Mouse (Mus musculus) midbrain, embryonic 16.5 days (tissue): ENCODE data around the gene Bcl6. TPM values are rescaled to one million over a fixed set of nuclear protein-coding genes. Genes with fewer than 3 reads are reported as not detected.

Experiments used
- ATAC-seq: fragments of 200-750 bp; cut with Nextera tagmentation; 2 replicates; pipeline ENCODE4 v1.8.0; 2017; ENCODE audit warnings: moderate TSS enrichment
- H3K27ac ChIP-seq: fragments of 300-500 bp; sonication (generic); 2 replicates; pipeline ENCODE4 v1.5.1; 2014; ENCODE audit warnings: mild to moderate bottlenecking, low read length, mixed read lengths
- H3K27me3 ChIP-seq: fragments of 300-500 bp; sonication (generic); 2 replicates; pipeline ENCODE4 v1.6.1; 2014; ENCODE audit warnings: low read depth, low read length, mixed read lengths; ENCODE audit not compliant: control insufficient read depth, insufficient read depth
- H3K36me3 ChIP-seq: fragments of 300-500 bp; sonication (generic); 2 replicates; pipeline ENCODE4 v1.6.1; 2014; ENCODE audit warnings: mild to moderate bottlenecking, low read length, moderate library complexity, mixed read lengths; ENCODE audit not compliant: control insufficient read depth, insufficient read depth
- H3K4me1 ChIP-seq: fragments of 300-500 bp; sonication (generic); 2 replicates; pipeline ENCODE4 v1.6.1; 2014; ENCODE audit warnings: mild to moderate bottlenecking, low read length, mixed read lengths; ENCODE audit not compliant: control insufficient read depth, insufficient read depth
- H3K4me2 ChIP-seq: fragments of 300-500 bp; sonication (generic); 2 replicates; pipeline ENCODE4 v1.6.1; 2014; ENCODE audit warnings: mild to moderate bottlenecking, low read length, mixed read lengths
- H3K4me3 ChIP-seq: fragments of 300-500 bp; sonication (generic); 2 replicates; pipeline ENCODE4 v1.5.1; 2014; ENCODE audit warnings: low read depth, mild to moderate bottlenecking, low read length, moderate library complexity, mixed read lengths
- H3K9ac ChIP-seq: fragments of 300-500 bp; sonication (generic); 2 replicates; pipeline ENCODE4 v1.6.1; 2014; ENCODE audit warnings: low read depth, low read length, mixed read lengths
- H3K9me3 ChIP-seq: fragments of 300-500 bp; sonication (generic); replicated peaks from 2 replicates; pipeline ENCODE4 v1.6.1; 2014; ENCODE audit warnings: mild to moderate bottlenecking, low read length, mixed read lengths; ENCODE audit not compliant: control insufficient read depth, poor library complexity, severe bottlenecking
- WGBS: fragments of 180-500 bp; shearing (Covaris S2); extraction: QIAGEN DNeasy Blood & Tissue Kit; methylation state at CpG from one replicate; pipeline ENCODE4 v1.1.7; 2014; 5-methylcytosine and 5-hydroxymethylcytosine counted together
- polyA plus RNA-seq: library from polyadenylated mRNA; unstranded; fragments of >200 nt; fragmentation: Nextera tagmentation; extraction: Ambion mirVana; gene quantifications from 2 replicates; pipeline ENCODE4 v1.2.1, GENCODE M21; 2015

Bcl6 gene
- polyA plus RNA-seq, 1 experiment from 2014 or later: 0.60 TPM

DNA sequence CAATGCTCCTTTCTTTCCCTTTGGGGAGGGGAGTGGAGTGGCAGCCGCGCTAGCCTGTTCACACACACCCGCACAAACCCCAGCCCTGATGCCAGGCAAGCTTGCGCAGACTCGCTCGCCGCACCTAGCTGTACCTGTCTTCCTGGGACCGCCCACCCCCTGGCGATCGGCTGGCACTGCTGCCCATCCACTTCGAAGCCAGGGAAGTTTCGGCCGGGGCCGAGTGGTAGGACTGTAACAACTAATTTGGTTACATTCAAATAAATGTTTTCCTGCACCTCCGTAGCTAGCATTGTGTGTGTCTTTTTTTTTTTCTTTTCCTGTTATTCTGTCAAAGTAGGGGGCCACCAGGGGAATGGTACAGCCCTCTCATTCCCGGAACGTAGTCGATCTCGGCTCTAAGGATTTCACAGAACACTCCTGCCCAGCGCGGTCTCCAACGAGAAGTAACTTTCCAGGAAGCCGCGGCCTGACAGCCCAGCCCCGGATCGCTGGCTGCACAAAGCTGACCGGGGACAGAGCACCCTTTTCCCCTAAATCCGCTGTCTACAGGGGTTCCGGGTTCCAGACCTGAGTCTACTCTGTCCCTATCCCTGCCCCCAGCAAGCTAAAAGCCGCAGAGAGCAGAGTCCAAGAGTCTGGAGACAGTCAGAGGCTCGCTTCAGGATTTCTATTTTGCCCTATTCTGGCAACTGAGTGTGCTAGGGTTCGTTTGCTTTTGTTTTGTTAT lies 7.5 kb downstream of the Bcl6 start:
- Histone ChIP-seq H3K4me1 (peaks cover 35% of the 10 kb centered on the region), H3K27me3 (peaks cover 33% of the 10 kb centered on the region), H3K4me3 (peak overlapping the region; percentile 44), H3K9me3 (no peaks in the 10 kb centered on the region), H3K4me2 (peak overlapping the region; percentile 93), H3K36me3 (no peaks in the 10 kb centered on the region), H3K9ac (peak overlapping the region; percentile 57), H3K27ac (no peak overlapping the region)
- no peak for ATAC-seq
- 1% methylated on average over 32 of the region's 32 CpGs for WGBS

DNA sequence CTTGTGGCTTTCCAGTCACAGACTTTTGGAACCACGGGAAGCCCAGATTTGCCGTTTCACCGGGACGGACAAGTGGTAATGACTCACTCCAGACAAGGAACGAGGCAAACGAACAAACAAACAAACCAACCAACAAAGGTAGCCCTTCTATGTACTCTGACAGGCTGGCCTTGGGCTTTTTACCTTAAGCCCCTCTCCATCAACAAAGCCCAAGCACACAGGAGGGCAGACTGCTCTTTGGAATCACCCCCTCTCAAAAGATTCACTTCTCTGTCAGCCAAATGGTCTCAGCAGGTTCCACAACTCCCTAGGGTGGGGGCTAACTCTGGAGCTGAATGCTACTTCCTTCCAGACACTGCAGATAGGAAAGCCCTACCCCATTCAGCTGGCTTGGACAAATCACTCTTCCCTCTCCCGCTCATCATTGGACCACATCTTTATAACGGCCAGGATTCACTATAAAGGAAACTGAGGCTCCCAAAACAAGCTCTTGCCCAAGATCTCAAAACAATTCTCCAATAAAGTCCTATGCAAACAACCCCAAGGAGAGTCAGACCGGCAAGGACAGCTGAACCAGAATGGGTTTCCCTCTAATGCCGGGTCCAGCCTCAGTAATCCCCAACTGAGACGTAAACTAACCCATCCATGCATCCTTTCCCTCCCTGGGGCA lies 8.3 kb downstream of the Bcl6 start:
- H3K9me3 ChIP-seq: no peaks in the 10 kb centered on the region
- peak overlapping the region; percentile 93 for H3K4me2 ChIP-seq
- no peak overlapping the region; the same call in none of the 2 replicates for H3K9ac ChIP-seq
- ATAC-seq: no peak
- H3K4me3 ChIP-seq: peak overlapping the region; percentile 44
- peaks cover 34% of the 10 kb centered on the region for H3K4me1 ChIP-seq
- 8% methylated on average over 11 of the region's 11 CpGs for WGBS
- H3K27ac ChIP-seq: no peak overlapping the region
- peaks cover 25% of the 10 kb centered on the region for H3K27me3 ChIP-seq
- no peaks in the 10 kb centered on the region for H3K36me3 ChIP-seq

DNA sequence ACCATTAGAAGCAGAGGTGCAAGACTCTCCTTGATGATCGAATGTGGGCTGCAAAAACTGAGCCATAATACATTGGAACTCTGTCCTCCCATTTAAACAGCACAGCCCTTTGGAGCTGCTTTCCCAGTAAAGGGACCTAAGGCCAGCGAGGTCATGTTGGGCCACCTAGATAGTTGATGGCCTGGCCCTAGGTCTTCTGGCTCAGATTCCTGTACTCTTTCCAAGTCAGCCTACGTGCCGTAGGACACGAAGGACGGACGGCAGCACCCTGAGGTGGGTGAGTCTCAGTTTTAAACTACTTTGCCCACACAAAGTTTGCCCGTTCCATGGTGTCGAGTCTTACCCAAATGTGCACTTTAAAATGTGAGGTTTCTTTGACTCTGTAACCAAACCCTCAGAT lies 9.2 kb downstream of the Bcl6 start:
- H3K9ac ChIP-seq: no peak overlapping the region
- no peak overlapping the region for H3K4me2 ChIP-seq
- no peaks in the 10 kb centered on the region for H3K9me3 ChIP-seq
- ATAC-seq: no peak
- H3K27ac ChIP-seq: no peak overlapping the region
- 89% methylated on average over 9 of the region's 9 CpGs for WGBS
- H3K4me1 ChIP-seq: peaks cover 27% of the 10 kb centered on the region
- H3K27me3 ChIP-seq: peaks cover 18% of the 10 kb centered on the region
- H3K36me3 ChIP-seq: no peaks in the 10 kb centered on the region
- H3K4me3 ChIP-seq: no peak overlapping the region

DNA sequence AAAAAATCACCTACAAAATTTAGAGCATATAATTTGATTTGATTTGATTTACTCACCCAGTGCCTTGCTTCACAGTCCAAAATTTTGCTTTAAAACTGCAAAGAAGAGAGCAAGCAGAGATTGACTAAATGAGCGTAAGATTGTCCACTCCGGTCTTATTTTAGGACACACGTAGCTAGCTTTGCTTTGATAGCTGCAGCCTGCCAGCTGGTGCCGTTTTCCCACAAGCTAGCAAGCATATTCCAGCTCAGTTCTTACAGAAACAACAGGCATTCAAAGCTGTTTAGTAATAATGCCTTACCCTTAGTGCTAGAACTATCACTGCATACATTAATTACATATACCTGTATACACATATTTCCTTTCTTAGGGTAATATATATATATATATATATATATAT lies 10.2 kb downstream of the Bcl6 start:
- no peaks in the 10 kb centered on the region for H3K9me3 ChIP-seq
- H3K27ac ChIP-seq: no peak overlapping the region
- H3K27me3 ChIP-seq: peaks cover 18% of the 10 kb centered on the region
- H3K4me2 ChIP-seq: no peak overlapping the region
- no peaks in the 10 kb centered on the region for H3K36me3 ChIP-seq
- no peak for ATAC-seq
- H3K4me3 ChIP-seq: no peak overlapping the region
- H3K9ac ChIP-seq: no peak overlapping the region
- peaks cover 23% of the 10 kb centered on the region for H3K4me1 ChIP-seq
- 81% methylated on average over 4 of the region's 4 CpGs for WGBS

DNA sequence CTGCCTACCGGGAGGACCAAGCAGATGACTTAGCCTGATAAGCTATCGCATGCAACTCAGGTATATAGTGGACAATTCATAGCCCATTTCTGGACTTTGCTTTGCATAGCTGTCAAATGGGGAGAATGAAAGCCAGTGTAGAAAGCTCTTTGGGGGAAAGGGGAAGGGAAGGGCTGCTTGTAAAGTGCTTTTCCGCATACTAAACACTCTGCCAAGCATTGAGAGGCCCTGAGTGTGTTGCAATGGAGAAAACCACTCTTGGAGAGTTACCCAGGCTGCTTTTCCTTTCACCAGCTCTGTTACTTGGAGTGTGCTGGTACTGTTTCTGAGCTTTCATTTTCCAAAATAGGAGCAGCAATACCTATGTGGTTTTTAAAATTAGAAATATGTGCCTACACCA lies 10.9 kb downstream of the Bcl6 start:
- 81% methylated on average over 3 of the region's 3 CpGs for WGBS
- no peak overlapping the region for H3K9ac ChIP-seq

DNA sequence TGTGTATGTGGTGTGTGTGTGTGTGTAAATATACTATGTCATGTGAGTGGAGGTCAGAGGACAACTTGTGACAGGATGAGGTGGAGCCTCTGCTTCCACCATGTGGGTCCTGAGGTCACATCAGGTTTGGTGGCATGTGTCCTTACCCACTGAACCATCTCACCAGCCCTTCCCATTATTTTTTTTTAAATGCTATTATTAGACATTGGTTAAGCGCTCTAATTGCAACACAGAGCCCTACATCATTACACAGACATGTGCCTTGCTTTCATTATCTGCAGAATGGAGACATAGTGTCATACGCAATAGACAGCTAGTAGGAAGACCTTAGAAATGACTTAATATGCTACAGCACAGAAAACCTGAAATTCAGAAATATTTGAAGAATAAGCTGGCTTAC lies 12.5 kb downstream of the Bcl6 start:
- no peak for ATAC-seq
- no peak overlapping the region for H3K4me2 ChIP-seq
- H3K9ac ChIP-seq: no peak overlapping the region
- 94% methylated on average over 2 of the region's 2 CpGs for WGBS
- peaks cover 18% of the 10 kb centered on the region for H3K27me3 ChIP-seq
- no peaks in the 10 kb centered on the region for H3K36me3 ChIP-seq
- H3K4me1 ChIP-seq: peaks cover 8% of the 10 kb centered on the region; the same call in 1 of the 2 replicates
- H3K9me3 ChIP-seq: no peaks in the 10 kb centered on the region
- no peak overlapping the region for H3K4me3 ChIP-seq
- no peak overlapping the region for H3K27ac ChIP-seq

More for the DNA sequence above, 10.9 kb downstream of the Bcl6 start:
- Histone ChIP-seq H3K27ac (no peak overlapping the region), H3K4me3 (no peak overlapping the region), H3K9me3 (no peaks in the 10 kb centered on the region), H3K27me3 (peaks cover 18% of the 10 kb centered on the region), H3K36me3 (no peaks in the 10 kb centered on the region), H3K4me2 (no peak overlapping the region), H3K4me1 (peaks cover 17% of the 10 kb centered on the region)
- no peak for ATAC-seq

DNA sequence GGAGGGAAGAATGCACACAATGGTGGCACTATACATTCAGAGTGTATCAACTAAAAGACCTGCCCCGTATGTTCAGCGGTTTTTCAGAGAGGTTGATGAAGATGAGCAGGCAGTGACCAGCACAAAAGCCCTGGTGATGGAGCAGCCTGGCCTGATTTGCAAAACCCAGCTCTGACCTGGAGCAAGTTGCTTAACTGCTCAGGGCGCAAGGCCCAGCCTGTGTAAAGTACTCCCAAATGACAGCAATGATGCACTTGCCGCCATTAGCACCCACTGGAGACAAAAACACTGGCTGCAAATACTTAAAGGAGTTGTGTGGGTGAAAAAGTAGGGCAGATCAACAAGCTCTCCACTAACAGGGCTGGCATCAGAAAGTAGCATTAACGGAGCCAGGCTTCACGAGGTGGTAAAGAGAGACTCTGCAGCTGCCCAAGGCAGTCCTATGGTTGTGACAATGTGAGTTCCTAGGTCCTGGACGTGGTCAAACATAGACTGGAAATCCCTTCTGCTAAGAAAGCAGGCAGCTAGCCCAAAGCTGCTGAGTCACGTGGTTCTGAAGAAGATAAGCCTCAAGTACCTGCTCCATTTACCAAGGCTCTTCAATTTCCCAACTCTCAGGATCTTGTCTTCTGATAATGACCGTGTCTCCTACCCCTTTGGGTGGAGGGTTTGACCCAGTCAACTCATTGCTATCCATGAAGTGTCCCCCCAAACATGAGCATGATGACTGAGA lies 14.9 kb downstream of the Bcl6 start:
- 92% methylated on average over 9 of the region's 9 CpGs for WGBS
- no peak for ATAC-seq
- Histone ChIP-seq H3K27me3 (no peaks in the 10 kb centered on the region), H3K4me3 (no peak overlapping the region), H3K9me3 (no peaks in the 10 kb centered on the region), H3K36me3 (no peaks in the 10 kb centered on the region), H3K27ac (no peak overlapping the region), H3K4me1 (no peaks in the 10 kb centered on the region), H3K9ac (no peak overlapping the region), H3K4me2 (no peak overlapping the region)

DNA sequence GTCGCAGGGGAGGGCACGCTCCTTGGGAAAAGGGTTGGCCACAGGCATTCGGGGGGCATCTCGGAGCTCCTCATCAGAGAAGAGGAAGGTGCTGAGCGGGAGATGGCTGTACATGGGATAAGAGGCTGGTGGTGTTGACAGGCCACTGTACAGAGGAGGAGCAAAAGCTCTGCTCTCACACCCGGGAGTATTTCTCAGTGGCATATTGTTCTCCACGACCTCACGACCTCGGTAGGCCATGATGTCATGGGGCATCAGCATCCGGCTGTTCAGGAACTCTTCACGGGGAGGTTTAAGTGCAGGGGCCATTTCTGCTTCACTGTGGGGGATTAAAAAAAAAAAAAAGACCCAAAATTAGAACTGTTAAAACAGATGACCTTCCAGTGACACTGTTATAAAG lies 15.8 kb downstream of the Bcl6 start:
- Histone ChIP-seq H3K9me3 (no peaks in the 10 kb centered on the region), H3K4me1 (no peaks in the 10 kb centered on the region), H3K27me3 (no peaks in the 10 kb centered on the region), H3K4me2 (no peak overlapping the region), H3K4me3 (no peak overlapping the region), H3K9ac (no peak overlapping the region), H3K27ac (no peak overlapping the region), H3K36me3 (no peaks in the 10 kb centered on the region)
- no peak for ATAC-seq
- WGBS: 74% methylated on average over 11 of the region's 11 CpGs
